In the genomic region with DNA sequence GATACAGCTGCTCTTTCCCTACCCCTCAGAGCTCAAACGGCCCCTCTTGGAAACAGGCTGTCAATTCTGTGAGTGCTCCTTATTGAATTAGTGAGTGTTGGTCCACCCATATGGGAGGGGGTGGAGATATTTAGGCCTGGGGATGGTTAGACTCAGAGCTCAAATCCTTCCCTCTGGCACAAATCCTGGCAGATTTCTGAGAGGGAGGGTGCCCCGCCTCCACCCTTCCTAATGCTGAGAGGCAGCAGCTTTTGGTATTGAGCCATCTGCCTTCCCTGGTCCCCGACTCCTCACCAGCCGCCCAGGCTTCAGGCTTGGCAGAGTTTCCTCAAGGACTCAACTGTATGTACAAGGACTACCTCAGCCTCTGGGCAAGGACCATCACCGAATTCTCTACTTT, we compare ENCODE assay signal across 8 mouse cellular contexts. TPM values are rescaled to one million over a fixed set of nuclear protein-coding genes. Genes with fewer than 3 reads are reported as not detected.
DNase-seq lines count a peak whose midpoint lies in the region; ATAC-seq lines count a peak whose summit lies in the region.

No protein-coding gene starts in this region.

- intact Hi-C loops in gastrocnemius, postnatal 14 days (cut with DNase I; ENCODE audit: low total_unique reads), result no loop called here
- intact Hi-C loops in gastrocnemius, postnatal 36 days (cut with DNase I), result no loop called here
- intact Hi-C loops in left cerebral cortex, postnatal 10 days (cut with DNase I), result no loop called here

- peak; percentile 7 for DNase-seq in gastrocnemius, postnatal 14 days
- no peak for DNase-seq in gastrocnemius, postnatal 36 days
- peak; percentile 50 for DNase-seq in 3134 (ENCODE audit: extremely low read depth, insufficient read length, low spot score)
- DNase-seq in cerebellum, postnatal 14 days, result peak; percentile 86 to 89
- peak; percentile 66 to 69 for DNase-seq in left cerebral cortex, postnatal 10 days (ENCODE audit: extremely low spot score in 1 of 2, low spot score in 2 of 2)
- DNase-seq in natural killer cell, adult 2 months (ENCODE audit: low spot score in 2 of 2), result no peak
- DNase-seq in kidney, postnatal 10 days, result no peak

- ATAC-seq in megakaryocyte-erythroid progenitor cell, adult 5-6 weeks (replicated peaks; ENCODE audit: low FRiP score, low TSS enrichment, poor library complexity, severe bottlenecking), result no peak

RNA-seq across cellular contexts. Expression of a gene that starts 1.9 kb away (rescaled TPM):
- 10 to 100 TPM; 40.3 to 42.0 TPM for total RNA-seq in gastrocnemius, postnatal 14 days (2021)
- total RNA-seq in gastrocnemius, postnatal 36 days (2021), result 10 to 100 TPM; 41.4 to 41.9 TPM
- total RNA-seq in left cerebral cortex, postnatal 10 days (2021), result 100 to 1,000 TPM in 1 of 2 experiments, 10 to 100 TPM in 1; 91.7 to 102 TPM
- total RNA-seq in megakaryocyte-erythroid progenitor cell, adult 5-6 weeks (2014; fragmentation: Nextera tagmentation), result 62.2 and 78.6 TPM in 2 replicates
- 30.1 and 42.7 TPM in 2 replicates for total RNA-seq in megakaryocyte-erythroid progenitor cell, adult 5-6 weeks (2017)

RNA-seq across cellular contexts. Expression of a gene that starts 9.3 kb away (rescaled TPM):
- total RNA-seq in gastrocnemius, postnatal 14 days (2021), result 100 to 1,000 TPM in 1 of 2 experiments, 10 to 100 TPM in 1; 91.8 to 106 TPM
- 10 to 100 TPM; 72.6 to 75.7 TPM for total RNA-seq in gastrocnemius, postnatal 36 days (2021)
- 1,000 to 10,000 TPM; 1,115 to 1,123 TPM for total RNA-seq in left cerebral cortex, postnatal 10 days (2021)
- total RNA-seq in megakaryocyte-erythroid progenitor cell, adult 5-6 weeks (2014; fragmentation: Nextera tagmentation), result 47.5 and 51.0 TPM in 2 replicates
- 20.4 and 23.3 TPM in 2 replicates for total RNA-seq in megakaryocyte-erythroid progenitor cell, adult 5-6 weeks (2017)

RNA-seq across cellular contexts. Expression of a gene that starts 30.1 kb away (rescaled TPM):
- not detected for total RNA-seq in gastrocnemius, postnatal 14 days (2021)
- not detected for total RNA-seq in gastrocnemius, postnatal 36 days (2021)
- not detected for total RNA-seq in left cerebral cortex, postnatal 10 days (2021)
- not detected in 2 replicates for total RNA-seq in megakaryocyte-erythroid progenitor cell, adult 5-6 weeks (2014; fragmentation: Nextera tagmentation)
- not detected in 2 replicates for total RNA-seq in megakaryocyte-erythroid progenitor cell, adult 5-6 weeks (2017)

RNA-seq across cellular contexts. Expression of a gene that starts 44.0 kb away (rescaled TPM):
- total RNA-seq in gastrocnemius, postnatal 14 days (2021), result 10 to 100 TPM; 27.3 to 64.6 TPM
- total RNA-seq in gastrocnemius, postnatal 36 days (2021), result 100 to 1,000 TPM in 1 of 2 experiments, 10 to 100 TPM in 1; 86.6 to 139 TPM
- 10 to 100 TPM; 63.3 to 70.5 TPM for total RNA-seq in left cerebral cortex, postnatal 10 days (2021)
- total RNA-seq in megakaryocyte-erythroid progenitor cell, adult 5-6 weeks (2014; fragmentation: Nextera tagmentation), result 4.1 and 8.0 TPM in 2 replicates
- 0.34 and 1.3 TPM in 2 replicates for total RNA-seq in megakaryocyte-erythroid progenitor cell, adult 5-6 weeks (2017)

RNA-seq across cellular contexts. Expression of a gene that starts 48.8 kb away (rescaled TPM):
- 10 to 100 TPM; 89.2 to 91.4 TPM for total RNA-seq in gastrocnemius, postnatal 14 days (2021)
- 10 to 100 TPM; 88.1 to 91.9 TPM for total RNA-seq in gastrocnemius, postnatal 36 days (2021)
- 100 to 1,000 TPM; 136 to 138 TPM for total RNA-seq in left cerebral cortex, postnatal 10 days (2021)
- 117 and 124 TPM in 2 replicates for total RNA-seq in megakaryocyte-erythroid progenitor cell, adult 5-6 weeks (2014; fragmentation: Nextera tagmentation)
- total RNA-seq in megakaryocyte-erythroid progenitor cell, adult 5-6 weeks (2017), result 84.5 and 117 TPM in 2 replicates

Comparison
In these comparisons a context has a peak if more than half of its experiments do, and no peak if none do; other contexts are left out.
1. DNase-seq: peak in gastrocnemius, postnatal 14 days (single experiment), 3134 (single experiment), cerebellum, postnatal 14 days (2 of 2) and left cerebral cortex, postnatal 10 days (2 of 2); none in gastrocnemius, postnatal 36 days (0 of 2), natural killer cell, adult 2 months (0 of 2) and kidney, postnatal 10 days (single experiment).
2. RNA of a gene that starts 9.3 kb away (total RNA-seq): 1,115 to 1,123 TPM in left cerebral cortex, postnatal 10 days; 91.8 to 106 TPM in gastrocnemius, postnatal 14 days, 72.6 to 75.7 TPM in gastrocnemius, postnatal 36 days and 20.4 to 51.0 TPM in megakaryocyte-erythroid progenitor cell, adult 5-6 weeks; every median in the first group is over 10 times any median in the second.